Mouse (Mus musculus) spleen, adult 2 months (tissue): ENCODE results near the gene Farsa.

Experiments
- CTCF ChIP-seq: fragments of 200-500 bp; IDR thresholded peaks from 2 replicates; pipeline ENCODE4 v1.5.1; 2011; ENCODE audit warnings: mild to moderate bottlenecking, inconsistent platforms; ENCODE audit not compliant: insufficient read depth, insufficient read length, insufficient replicate concordance; ENCODE audit errors: extremely low read depth
- POLR2A ChIP-seq: fragments of 200-500 bp; IDR thresholded peaks from 2 replicates; pipeline ENCODE4 v1.6.1; 2011; ENCODE audit warnings: low read depth, low read length, inconsistent platforms

DNA sequence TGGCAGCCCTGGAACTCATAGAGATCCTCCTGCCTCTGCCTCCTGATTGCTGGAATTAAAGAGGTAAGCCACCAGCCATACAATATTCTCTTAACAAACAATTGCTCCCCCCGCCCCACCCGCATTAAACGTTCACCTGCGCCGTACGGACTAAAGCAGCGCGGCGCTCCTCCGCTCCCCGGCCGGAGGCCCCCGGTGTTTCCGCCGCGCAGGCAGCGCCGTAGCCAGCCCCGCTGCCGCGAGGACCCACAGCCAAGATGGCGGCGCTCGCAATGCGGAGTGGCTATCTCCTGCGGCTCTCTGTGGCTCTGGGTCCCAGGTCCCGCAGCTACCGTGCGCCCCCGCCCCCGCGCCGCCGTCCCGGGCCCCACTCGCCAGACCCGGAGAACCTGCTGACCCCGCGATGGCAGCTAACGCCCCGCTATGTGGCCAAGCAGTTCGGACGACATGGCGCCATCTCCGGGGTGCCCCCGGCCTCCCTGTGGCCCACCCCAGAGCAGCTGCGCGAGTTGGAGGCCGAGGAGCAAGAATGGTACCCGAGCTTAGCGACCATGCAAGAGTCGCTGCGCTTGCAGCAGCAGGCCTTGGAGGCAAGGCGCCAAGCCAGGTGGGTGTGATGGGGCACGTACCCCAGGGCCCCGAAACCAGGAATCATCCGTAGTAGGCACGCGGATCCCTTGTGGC lies 24.6 kb upstream of the Farsa start:
- TF ChIP-seq CTCF, result no peak
- peak; percentile 94 for TF ChIP-seq POLR2A
